Mouse (Mus musculus) gastrocnemius, postnatal 14 days (tissue): Measurements from ENCODE around the gene Wwc2. TPM values are rescaled to one million over a fixed set of nuclear protein-coding genes. Genes with fewer than 3 reads are reported as not detected.
"Not testable (repeated sequence)": the region's sequence is repeated elsewhere in the genome, so short reads cannot be mapped to it uniquely, and the experiment has no call there.

Source experiments
- DNase-seq: peaks from one replicate; pipeline ENCODE4 v3.0.0; 2021; ENCODE audit warnings: mixed read lengths
- intact Hi-C: fragments of 180-260 bp; cut with DNase I; formaldehyde crosslinking; loops from one replicate; pipeline ENCODE4 v1.15.1; 2025; ENCODE audit warnings: low total_unique reads
- total RNA-seq, 2 experiments: library from RNA; stranded (reverse); gene quantifications; 2 replicates each; pipeline ENCODE4 v1.2.3; 2021

Wwc2 gene
- total RNA-seq, 2 experiments from 2014 or later: 9.9 to 10.3 TPM

- intact Hi-C loops, DNase-seq: not testable (repeated sequence)
These were observed 168.2 kb downstream of the Wwc2 start for GRCm38 (mm10) chr8:47822541-47822940.

GRCm38 (mm10) chr8:47821843-47822242 lies 168.9 kb downstream of the Wwc2 start, which contains the start of gene Cldn24:
TSS of gene Cldn24 (plus strand) at chr8:47822143.
- intact Hi-C loops: no loop called here

GRCm38 (mm10) chr8:47820914-47821772 lies 169.6 kb downstream of the Wwc2 start:
- intact Hi-C loops: no loop called here
- DNase-seq: no peak

More at GRCm38 (mm10) chr8:47821843-47822242, 168.9 kb downstream of the Wwc2 start, which contains the start of gene Cldn24:
- DNase-seq: no peak

- no peak for DNase-seq
- intact Hi-C loops: no loop called here
These were observed 171.7 kb downstream of the Wwc2 start for GRCm38 (mm10) chr8:47819034-47819433.

GRCm38 (mm10) chr8:47811221-47811620 lies 179.5 kb downstream of the Wwc2 start:
- intact Hi-C loops: no loop called here

GRCm38 (mm10) chr8:47810666-47811015 lies 180.1 kb downstream of the Wwc2 start:
- intact Hi-C loops: no loop called here
- no peak for DNase-seq

More at GRCm38 (mm10) chr8:47811221-47811620, 179.5 kb downstream of the Wwc2 start:
- no peak for DNase-seq

GRCm38 (mm10) chr8:47809970-47810665 lies 180.6 kb downstream of the Wwc2 start:
- DNase-seq: no peak
- intact Hi-C loops: no loop called here

GRCm38 (mm10) chr8:47804262-47804661 lies 186.5 kb downstream of the Wwc2 start:
- intact Hi-C loops: no loop called here

GRCm38 (mm10) chr8:47802349-47802748 lies 188.4 kb downstream of the Wwc2 start:
- DNase-seq: no peak
- intact Hi-C loops: no loop called here

More at GRCm38 (mm10) chr8:47804262-47804661, 186.5 kb downstream of the Wwc2 start:
- no peak for DNase-seq

- intact Hi-C loops: no loop called here
- no peak for DNase-seq
These were observed 191.3 kb downstream of the Wwc2 start for GRCm38 (mm10) chr8:47799438-47799837.

- intact Hi-C loops: no loop called here
- DNase-seq: no peak
These were observed 198.7 kb downstream of the Wwc2 start for GRCm38 (mm10) chr8:47791986-47792385.

- DNase-seq: no peak
- intact Hi-C loops: no loop called here
These were observed 203.0 kb downstream of the Wwc2 start for GRCm38 (mm10) chr8:47787705-47788104.

GRCm38 (mm10) chr8:47786323-47786722 lies 204.4 kb downstream of the Wwc2 start:
- intact Hi-C loops: no loop called here
- DNase-seq: no peak

GRCm38 (mm10) chr8:47784436-47784835 lies 206.3 kb downstream of the Wwc2 start:
- intact Hi-C loops: no loop called here
- DNase-seq: peak; percentile 46

- DNase-seq: peak; percentile 14
- intact Hi-C loops: no loop called here
These were observed 206.8 kb downstream of the Wwc2 start for GRCm38 (mm10) chr8:47783944-47784343.

GRCm38 (mm10) chr8:47783544-47783943 lies 207.2 kb downstream of the Wwc2 start:
- intact Hi-C loops: no loop called here
- DNase-seq: no peak

- intact Hi-C loops: no loop called here
- DNase-seq: no peak
These were observed 208.8 kb downstream of the Wwc2 start for GRCm38 (mm10) chr8:47781881-47782280.

GRCm38 (mm10) chr8:47779589-47779988 lies 211.1 kb downstream of the Wwc2 start:
- no peak for DNase-seq
- intact Hi-C loops: no loop called here

- DNase-seq: no peak
- intact Hi-C loops: no loop called here
These were observed 213.3 kb downstream of the Wwc2 start for GRCm38 (mm10) chr8:47777415-47777814.
